Mouse (Mus musculus): ENCODE results near the gene Pcnt. TPM values are rescaled to one million over a fixed set of nuclear protein-coding genes. Genes with fewer than 3 reads are reported as not detected.

The Pcnt gene
- polyA plus RNA-seq, 1 experiment: 41.7 TPM

GRCm38 (mm10) chr10:76332040-76332439 is 110.5 kb downstream of the Pcnt start:
- Histone ChIP-seq H3K36me3 (ENCODE audit: control insufficient read depth, insufficient read depth, low read length) (no peaks in the 10 kb centered on the region), H3K27me3 (ENCODE audit: control insufficient read depth, insufficient read depth, low read length) (no peaks in the 10 kb centered on the region), H3K4me1 (replicated peaks; ENCODE audit: control insufficient read depth, insufficient read depth, low read length) (no peaks in the 10 kb centered on the region), H3K4me3 (ENCODE audit: control insufficient read depth, insufficient read depth, low read length) (no peak overlapping the region), H3K27ac (ENCODE audit: control insufficient read depth, insufficient read depth, low read length) (no peak overlapping the region)
- DNase-seq: no peak
- 90% methylated on average over 2 of the region's 2 CpGs for WGBS
- TF ChIP-seq CTCF (IDR thresholded peaks at IDR 0.05; ENCODE audit: borderline replicate concordance, control insufficient read depth, extremely low read depth, insufficient read depth, low read length, poor library complexity): no peak
- TF ChIP-seq POLR2A (IDR thresholded peaks at IDR 0.05; ENCODE audit: control insufficient read depth, extremely low read depth, insufficient read depth, low read length, poor library complexity): no peak

DNA sequence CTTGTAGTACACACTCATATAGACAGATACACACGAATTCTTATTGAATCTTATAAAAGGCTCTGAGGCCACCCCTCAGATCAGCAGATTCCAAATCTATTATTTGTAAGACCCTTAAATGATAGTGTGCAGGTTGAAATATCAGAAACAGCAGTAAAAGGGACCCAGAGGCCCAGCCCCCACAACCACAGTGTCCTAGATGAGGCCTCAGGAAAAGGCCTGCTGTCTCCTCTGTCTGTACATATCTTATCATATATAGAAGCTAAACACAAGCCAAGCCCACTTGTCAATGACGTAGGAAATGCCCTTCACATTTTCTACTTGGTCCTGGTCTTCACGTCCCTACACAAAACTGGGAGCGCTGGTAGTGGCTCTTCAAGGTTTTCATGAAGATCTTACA is 113.5 kb downstream of the Pcnt start:
- no peak for TF ChIP-seq POLR2A (IDR thresholded peaks at IDR 0.05; ENCODE audit: control insufficient read depth, extremely low read depth, insufficient read depth, low read length, poor library complexity)
- TF ChIP-seq CTCF (IDR thresholded peaks at IDR 0.05; ENCODE audit: borderline replicate concordance, control insufficient read depth, extremely low read depth, insufficient read depth, low read length, poor library complexity): no peak
- 97% methylated on average over 4 of the region's 4 CpGs for WGBS
- Histone ChIP-seq H3K36me3 (ENCODE audit: control insufficient read depth, insufficient read depth, low read length) (no peaks in the 10 kb centered on the region), H3K27me3 (ENCODE audit: control insufficient read depth, insufficient read depth, low read length) (no peaks in the 10 kb centered on the region), H3K27ac (ENCODE audit: control insufficient read depth, insufficient read depth, low read length) (no peak overlapping the region), H3K4me3 (ENCODE audit: control insufficient read depth, insufficient read depth, low read length) (no peak overlapping the region), H3K4me1 (replicated peaks; ENCODE audit: control insufficient read depth, insufficient read depth, low read length) (no peaks in the 10 kb centered on the region)
- DNase-seq: no peak

DNA sequence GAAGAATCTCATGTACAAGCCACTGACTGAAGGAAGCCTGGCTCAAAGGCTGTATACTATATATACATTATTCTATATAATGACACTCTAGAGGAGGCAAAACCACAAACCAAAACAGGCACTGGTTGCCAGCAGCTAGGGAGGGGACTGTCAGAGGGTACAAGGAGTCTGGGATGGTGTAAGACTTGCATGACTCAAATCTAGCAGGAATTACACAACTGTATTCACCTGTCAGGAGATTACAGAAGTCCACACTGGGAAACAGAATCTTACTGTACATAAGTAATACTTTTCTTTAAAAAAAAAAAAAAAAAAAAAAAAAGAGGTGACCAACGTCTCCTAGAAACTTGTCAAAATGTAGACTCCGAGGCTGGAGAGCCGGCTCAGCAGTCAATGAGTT is 114.0 kb downstream of the Pcnt start:
- TF ChIP-seq CTCF (IDR thresholded peaks at IDR 0.05; ENCODE audit: borderline replicate concordance, control insufficient read depth, extremely low read depth, insufficient read depth, low read length, poor library complexity): no peak
- DNase-seq: no peak
- no peak overlapping the region for H3K27ac ChIP-seq (ENCODE audit: control insufficient read depth, insufficient read depth, low read length)
- no peaks in the 10 kb centered on the region for H3K4me1 ChIP-seq (replicated peaks; ENCODE audit: control insufficient read depth, insufficient read depth, low read length)
- 95% methylated on average over 3 of the region's 3 CpGs for WGBS
- no peaks in the 10 kb centered on the region for H3K27me3 ChIP-seq (ENCODE audit: control insufficient read depth, insufficient read depth, low read length)
- no peaks in the 10 kb centered on the region for H3K36me3 ChIP-seq (ENCODE audit: control insufficient read depth, insufficient read depth, low read length)
- H3K4me3 ChIP-seq (ENCODE audit: control insufficient read depth, insufficient read depth, low read length): no peak overlapping the region

- TF ChIP-seq CTCF (IDR thresholded peaks at IDR 0.05; ENCODE audit: borderline replicate concordance, control insufficient read depth, extremely low read depth, insufficient read depth, low read length, poor library complexity) (no peak), POLR2A (IDR thresholded peaks at IDR 0.05; ENCODE audit: control insufficient read depth, extremely low read depth, insufficient read depth, low read length, poor library complexity) (no peak)
- no peaks in the 10 kb centered on the region for H3K4me1 ChIP-seq (replicated peaks; ENCODE audit: control insufficient read depth, insufficient read depth, low read length)
- WGBS: 77% methylated on average over 6 of the region's 6 CpGs
- H3K4me3 ChIP-seq (ENCODE audit: control insufficient read depth, insufficient read depth, low read length): no peak overlapping the region
- H3K36me3 ChIP-seq (ENCODE audit: control insufficient read depth, insufficient read depth, low read length): no peaks in the 10 kb centered on the region
- no peaks in the 10 kb centered on the region for H3K27me3 ChIP-seq (ENCODE audit: control insufficient read depth, insufficient read depth, low read length)
- no peak overlapping the region for H3K27ac ChIP-seq (ENCODE audit: control insufficient read depth, insufficient read depth, low read length)
- DNase-seq: peak; percentile 51
Observed at GRCm38 (mm10) chr10:76326304-76327006, 116.1 kb downstream of the Pcnt start.

DNA sequence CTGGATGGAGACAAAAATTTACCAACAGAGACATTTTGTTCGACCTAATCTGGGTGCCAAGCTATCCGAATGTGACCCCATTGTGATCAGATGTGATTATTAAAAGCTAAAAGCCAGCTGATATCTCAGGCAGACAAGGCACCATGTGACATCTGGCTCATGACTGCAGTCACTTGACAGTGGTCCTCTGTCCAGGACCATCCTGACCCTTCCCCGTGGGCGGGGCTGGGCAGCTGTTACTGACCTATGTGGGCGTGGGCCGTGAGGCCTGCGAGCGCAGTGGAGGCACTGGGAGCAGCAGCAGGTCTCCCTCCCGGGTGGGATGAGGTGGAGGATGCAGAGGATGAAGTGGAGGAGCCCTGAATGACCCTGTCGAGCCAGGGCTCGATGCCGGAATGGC is 125.0 kb downstream of the Pcnt start:
- no peak for DNase-seq
- no peaks in the 10 kb centered on the region for H3K4me1 ChIP-seq (replicated peaks; ENCODE audit: control insufficient read depth, insufficient read depth, low read length)
- H3K27me3 ChIP-seq (ENCODE audit: control insufficient read depth, insufficient read depth, low read length): no peaks in the 10 kb centered on the region
- no peak overlapping the region for H3K4me3 ChIP-seq (ENCODE audit: control insufficient read depth, insufficient read depth, low read length)
- no peak overlapping the region for H3K27ac ChIP-seq (ENCODE audit: control insufficient read depth, insufficient read depth, low read length)
- H3K36me3 ChIP-seq (ENCODE audit: control insufficient read depth, insufficient read depth, low read length): no peaks in the 10 kb centered on the region
- WGBS: 97% methylated on average over 12 of the region's 12 CpGs
- TF ChIP-seq CTCF (IDR thresholded peaks at IDR 0.05; ENCODE audit: borderline replicate concordance, control insufficient read depth, extremely low read depth, insufficient read depth, low read length, poor library complexity) (no peak), POLR2A (IDR thresholded peaks at IDR 0.05; ENCODE audit: control insufficient read depth, extremely low read depth, insufficient read depth, low read length, poor library complexity) (no peak)

DNA sequence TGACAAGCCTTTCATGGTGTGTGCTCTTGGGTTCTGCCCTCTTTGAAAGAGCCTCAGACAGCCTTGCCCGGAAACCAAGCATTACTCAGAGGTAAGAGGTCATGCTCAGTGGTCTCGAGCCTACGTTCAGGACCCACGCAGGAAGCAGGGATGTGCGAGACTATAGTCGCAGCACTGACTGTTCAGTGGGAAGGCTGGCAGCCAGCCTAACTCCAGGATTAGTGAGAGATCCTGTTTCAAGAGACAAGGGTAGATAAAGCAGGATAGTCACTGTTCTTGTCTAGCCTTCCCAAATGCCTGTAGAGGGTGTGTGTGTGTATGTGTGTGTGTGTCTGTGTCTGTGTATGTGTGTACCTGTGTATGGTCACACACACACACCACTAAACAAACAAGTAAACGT is 126.4 kb downstream of the Pcnt start:
- Histone ChIP-seq H3K27ac (ENCODE audit: control insufficient read depth, insufficient read depth, low read length) (no peak overlapping the region), H3K4me1 (replicated peaks; ENCODE audit: control insufficient read depth, insufficient read depth, low read length) (no peaks in the 10 kb centered on the region), H3K27me3 (ENCODE audit: control insufficient read depth, insufficient read depth, low read length) (no peaks in the 10 kb centered on the region), H3K36me3 (ENCODE audit: control insufficient read depth, insufficient read depth, low read length) (no peaks in the 10 kb centered on the region), H3K4me3 (ENCODE audit: control insufficient read depth, insufficient read depth, low read length) (no peak overlapping the region)
- no peak for TF ChIP-seq CTCF (IDR thresholded peaks at IDR 0.05; ENCODE audit: borderline replicate concordance, control insufficient read depth, extremely low read depth, insufficient read depth, low read length, poor library complexity)
- TF ChIP-seq POLR2A (IDR thresholded peaks at IDR 0.05; ENCODE audit: control insufficient read depth, extremely low read depth, insufficient read depth, low read length, poor library complexity): no peak
- WGBS: 81% methylated on average over 7 of the region's 7 CpGs
- no peak for DNase-seq

- no peak for DNase-seq
- Histone ChIP-seq H3K36me3 (ENCODE audit: control insufficient read depth, insufficient read depth, low read length) (no peaks in the 10 kb centered on the region), H3K27ac (ENCODE audit: control insufficient read depth, insufficient read depth, low read length) (no peak overlapping the region), H3K27me3 (ENCODE audit: control insufficient read depth, insufficient read depth, low read length) (no peaks in the 10 kb centered on the region), H3K4me1 (replicated peaks; ENCODE audit: control insufficient read depth, insufficient read depth, low read length) (peaks cover 6% of the 10 kb centered on the region), H3K4me3 (ENCODE audit: control insufficient read depth, insufficient read depth, low read length) (no peak overlapping the region)
- no peak for TF ChIP-seq POLR2A (IDR thresholded peaks at IDR 0.05; ENCODE audit: control insufficient read depth, extremely low read depth, insufficient read depth, low read length, poor library complexity)
- no peak for TF ChIP-seq CTCF (IDR thresholded peaks at IDR 0.05; ENCODE audit: borderline replicate concordance, control insufficient read depth, extremely low read depth, insufficient read depth, low read length, poor library complexity)
- WGBS: 16% methylated on average over 9 of the region's 9 CpGs
Observed at GRCm38 (mm10) chr10:76306738-76307137, 135.8 kb downstream of the Pcnt start.

Other genes with a start within 250 kb of the Pcnt start
- 18.6 and 25.0 TPM in 2 replicates for gene Prmt2, start 204.9 kb downstream of the Pcnt start, polyA plus RNA-seq (2012; rRNA removed)
- 0.66 and 1.2 TPM in 2 replicates for gene S100b, start 188.9 kb downstream of the Pcnt start, polyA plus RNA-seq (2012; rRNA removed)
- 8.1 and 8.4 TPM in 2 replicates for gene Dip2a, start 97.5 kb downstream of the Pcnt start, polyA plus RNA-seq (2012; rRNA removed)
- not detected in 2 replicates for gene AC141477.1, start 2.3 kb downstream of the Pcnt start, polyA plus RNA-seq (2012; rRNA removed)
- 0.61 and 0.62 TPM in 2 replicates for gene 2610028H24Rik, start 6.3 kb upstream of the Pcnt start, polyA plus RNA-seq (2012; rRNA removed)
- gene Mcm3ap, start 26.1 kb upstream of the Pcnt start, polyA plus RNA-seq (2012; rRNA removed): 43.9 and 45.7 TPM in 2 replicates
- gene Ybey, start 26.3 kb upstream of the Pcnt start, polyA plus RNA-seq (2012; rRNA removed): 3.3 and 4.1 TPM in 2 replicates
- gene Lss, start 88.8 kb upstream of the Pcnt start, polyA plus RNA-seq (2012; rRNA removed): 17.8 and 24.1 TPM in 2 replicates
- gene Spatc1l, start 119.5 kb upstream of the Pcnt start, polyA plus RNA-seq (2012; rRNA removed): 0.11 and 0.12 TPM in 2 replicates
- 0.03 and 0.83 TPM in 2 replicates for gene Ftcd, start 132.9 kb upstream of the Pcnt start, polyA plus RNA-seq (2012; rRNA removed)
- 43.7 and 47.2 TPM in 2 replicates for gene Col6a2, start 180.8 kb upstream of the Pcnt start, polyA plus RNA-seq (2012; rRNA removed)